Mouse (Mus musculus): ENCODE data around the gene Grrp1. TPM values are rescaled to one million over a fixed set of nuclear protein-coding genes. Genes with fewer than 3 reads are reported as not detected.
"Not testable (repeated sequence)": the region's sequence is repeated elsewhere in the genome, so short reads cannot be mapped to it uniquely, and the experiment has no call there.

The Grrp1 gene
- total RNA-seq, 2 experiments from 2014 or later = not detected

- ATAC-seq (replicated peaks; ENCODE audit: low FRiP score, poor library complexity, severe bottlenecking) = no peak
Measured at GRCm38 (mm10) chr4:134272731-134273416, 19.0 kb upstream of the Grrp1 start.

DNA sequence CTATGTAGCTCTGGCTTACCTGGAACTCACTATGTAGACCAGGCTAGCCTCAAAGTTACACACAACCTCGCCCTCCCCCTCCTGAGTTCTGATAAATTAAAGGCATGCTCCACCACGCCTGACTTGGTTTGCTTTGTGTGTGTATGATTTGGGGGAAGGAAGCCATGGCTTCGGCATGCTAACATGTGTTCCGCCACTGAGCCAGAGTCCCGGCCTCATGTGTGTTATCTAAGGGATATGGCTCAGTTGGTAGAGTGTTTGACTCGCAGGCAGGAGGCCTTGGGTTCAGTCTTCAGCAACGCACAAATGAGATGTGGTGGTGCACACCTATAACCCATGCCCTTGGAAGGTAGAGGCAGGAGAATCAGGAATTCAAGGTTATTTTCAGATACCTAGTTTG, 18.1 kb upstream of the Grrp1 start:
- no peak for ATAC-seq (replicated peaks; ENCODE audit: low FRiP score, poor library complexity, severe bottlenecking)

DNA sequence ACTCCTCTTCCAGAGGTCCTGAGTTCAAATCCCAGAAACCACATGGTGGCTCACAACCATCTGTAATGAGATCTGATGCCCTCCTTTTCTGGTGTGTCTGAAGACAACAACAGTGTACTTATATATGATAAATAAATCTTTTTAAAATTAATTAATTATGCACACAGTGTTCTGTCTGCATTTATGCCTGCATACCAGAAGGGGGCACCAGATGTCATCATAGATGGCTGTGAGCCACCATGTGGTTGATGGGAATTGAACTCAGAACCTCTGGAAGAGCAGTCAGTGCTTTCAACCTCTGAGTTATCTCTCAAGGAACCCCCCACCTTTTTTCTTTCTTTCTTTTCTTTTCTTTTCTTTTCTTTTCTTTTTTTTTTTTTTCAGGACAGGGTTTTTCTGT, 15.7 kb upstream of the Grrp1 start:
- not testable (repeated sequence) for ATAC-seq (replicated peaks; ENCODE audit: low FRiP score, poor library complexity, severe bottlenecking)

DNA sequence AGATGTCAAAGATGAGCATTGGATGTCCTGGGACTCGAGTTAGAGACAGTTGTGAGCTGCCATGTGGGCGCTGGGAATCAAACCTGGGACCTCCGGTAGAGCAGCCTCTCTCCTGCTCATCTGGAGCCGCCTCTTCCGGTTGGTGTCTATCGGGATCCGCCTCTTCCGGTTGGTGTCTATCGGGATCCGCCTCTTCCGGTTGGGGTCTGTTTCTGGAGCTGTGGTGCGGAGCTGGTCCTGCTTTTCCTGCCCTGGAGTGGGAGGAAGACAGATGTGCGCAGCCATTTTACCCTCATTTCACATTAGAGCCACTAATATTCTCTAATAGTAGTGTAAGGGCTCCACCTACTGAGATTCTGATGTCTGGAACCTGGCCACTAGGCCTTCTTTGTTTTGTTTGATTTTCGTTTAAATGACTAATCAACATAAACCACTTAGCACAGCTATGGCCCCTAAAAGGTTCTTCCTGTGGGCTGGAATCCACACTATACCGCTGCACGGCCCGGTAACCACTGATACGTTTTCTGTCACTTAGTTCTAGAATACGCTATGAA, 14.3 kb upstream of the Grrp1 start:
- no peak for ATAC-seq (replicated peaks; ENCODE audit: low FRiP score, poor library complexity, severe bottlenecking)

DNA sequence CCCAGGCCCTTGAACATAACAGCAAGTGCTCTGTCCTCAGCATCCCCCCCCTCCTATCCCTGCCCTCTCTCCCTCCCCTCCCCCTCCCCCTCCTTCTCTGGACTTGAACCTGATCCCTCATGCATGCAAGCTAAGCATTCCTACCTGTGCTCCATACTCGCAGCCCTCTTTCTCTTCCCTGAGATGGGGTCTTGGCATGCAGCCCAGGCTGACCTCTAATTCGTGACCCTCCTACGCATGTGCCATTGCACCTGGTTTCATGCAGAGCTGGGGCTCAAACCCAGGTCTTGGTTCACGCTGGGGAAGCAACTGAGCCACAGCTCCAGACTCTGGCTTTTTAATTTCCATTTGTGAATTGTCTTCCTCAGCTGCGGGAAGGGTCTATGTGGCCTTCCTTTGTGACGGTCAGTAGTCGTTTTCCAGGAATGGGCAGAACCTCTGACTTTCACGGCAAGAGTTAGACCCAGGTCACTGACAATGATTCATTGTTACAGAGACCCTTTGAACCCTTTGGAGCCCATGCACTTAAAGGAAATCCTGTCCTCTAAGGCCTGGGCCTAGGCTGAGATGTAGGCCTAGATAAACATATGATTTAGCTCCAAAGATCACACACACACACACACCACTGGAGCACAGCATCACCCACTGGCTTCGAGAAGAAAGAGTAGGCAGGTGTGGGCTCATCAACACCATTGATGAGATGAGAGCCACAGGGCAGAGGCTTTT, 12.1 kb upstream of the Grrp1 start:
- no peak for ATAC-seq (replicated peaks; ENCODE audit: low FRiP score, poor library complexity, severe bottlenecking)

DNA sequence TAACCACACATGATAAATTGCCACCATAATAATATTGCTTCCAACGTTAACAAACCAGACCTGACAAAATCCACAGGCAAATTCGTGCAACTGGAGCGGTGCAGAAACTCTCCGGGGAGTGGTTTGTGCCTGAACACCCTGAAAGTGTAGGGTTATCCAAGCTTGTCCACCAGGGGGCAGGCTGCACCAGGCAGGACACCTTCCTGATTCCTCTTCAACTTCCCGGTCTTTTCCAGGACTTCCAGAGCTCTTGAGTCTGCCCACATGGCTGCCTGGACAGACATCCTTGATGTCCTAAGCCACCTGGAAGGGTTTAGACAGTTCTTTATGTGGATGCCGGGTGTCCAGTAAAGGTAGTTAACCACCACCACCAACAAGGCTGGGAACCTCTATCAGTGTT, 9.3 kb upstream of the Grrp1 start:
- peak; percentile 72 for ATAC-seq (replicated peaks; ENCODE audit: low FRiP score, poor library complexity, severe bottlenecking)

GRCm38 (mm10) chr4:134258354-134258753, 4.4 kb upstream of the Grrp1 start:
- no peak for ATAC-seq (replicated peaks; ENCODE audit: low FRiP score, poor library complexity, severe bottlenecking)

GRCm38 (mm10) chr4:134257198-134258009, 3.5 kb upstream of the Grrp1 start:
- ATAC-seq (replicated peaks; ENCODE audit: low FRiP score, poor library complexity, severe bottlenecking) = no peak

GRCm38 (mm10) chr4:134256407-134257197, 2.7 kb upstream of the Grrp1 start:
- no peak for ATAC-seq (replicated peaks; ENCODE audit: low FRiP score, poor library complexity, severe bottlenecking)

DNA sequence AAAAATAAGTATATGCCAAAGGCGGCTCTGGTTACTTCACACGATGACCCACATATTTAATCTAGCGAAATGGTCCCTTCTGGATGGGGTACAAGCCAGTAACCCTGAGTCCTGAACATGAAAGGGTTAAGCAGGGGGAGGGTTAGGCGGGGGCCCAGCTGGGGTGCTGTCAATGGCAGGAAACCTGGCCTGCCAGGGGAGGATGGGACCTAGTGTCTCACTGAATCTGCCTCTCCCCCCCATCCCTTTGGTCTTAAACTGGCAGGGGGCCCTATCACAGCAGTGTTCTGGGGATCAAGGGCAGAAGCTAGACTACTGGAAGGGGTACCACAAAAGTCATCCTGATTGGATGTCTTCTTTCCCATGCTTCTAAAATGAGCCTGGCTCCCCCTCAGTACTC, 1.9 kb upstream of the Grrp1 start:
- no peak for ATAC-seq (replicated peaks; ENCODE audit: low FRiP score, poor library complexity, severe bottlenecking)

DNA sequence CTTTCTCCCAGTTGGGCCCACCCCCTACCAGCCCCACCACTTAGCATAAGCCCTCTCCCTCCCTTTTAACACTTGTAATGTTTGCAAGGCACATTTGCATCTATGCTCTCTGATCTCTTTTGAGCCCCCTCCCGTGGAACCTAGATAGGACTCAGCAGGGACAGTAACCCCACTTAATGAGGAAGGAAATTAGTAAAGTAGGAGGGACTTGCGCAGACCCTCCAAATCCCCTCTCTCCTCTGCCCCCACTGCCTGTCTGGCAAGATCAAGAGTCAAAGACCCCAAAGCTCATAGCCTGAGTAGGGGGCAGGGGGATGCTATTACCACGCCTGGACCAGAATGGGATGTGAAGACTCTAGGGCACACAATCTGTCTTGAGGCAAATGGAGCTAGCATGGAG, 929 bp upstream of the Grrp1 start:
- no peak for ATAC-seq (replicated peaks; ENCODE audit: low FRiP score, poor library complexity, severe bottlenecking)

DNA sequence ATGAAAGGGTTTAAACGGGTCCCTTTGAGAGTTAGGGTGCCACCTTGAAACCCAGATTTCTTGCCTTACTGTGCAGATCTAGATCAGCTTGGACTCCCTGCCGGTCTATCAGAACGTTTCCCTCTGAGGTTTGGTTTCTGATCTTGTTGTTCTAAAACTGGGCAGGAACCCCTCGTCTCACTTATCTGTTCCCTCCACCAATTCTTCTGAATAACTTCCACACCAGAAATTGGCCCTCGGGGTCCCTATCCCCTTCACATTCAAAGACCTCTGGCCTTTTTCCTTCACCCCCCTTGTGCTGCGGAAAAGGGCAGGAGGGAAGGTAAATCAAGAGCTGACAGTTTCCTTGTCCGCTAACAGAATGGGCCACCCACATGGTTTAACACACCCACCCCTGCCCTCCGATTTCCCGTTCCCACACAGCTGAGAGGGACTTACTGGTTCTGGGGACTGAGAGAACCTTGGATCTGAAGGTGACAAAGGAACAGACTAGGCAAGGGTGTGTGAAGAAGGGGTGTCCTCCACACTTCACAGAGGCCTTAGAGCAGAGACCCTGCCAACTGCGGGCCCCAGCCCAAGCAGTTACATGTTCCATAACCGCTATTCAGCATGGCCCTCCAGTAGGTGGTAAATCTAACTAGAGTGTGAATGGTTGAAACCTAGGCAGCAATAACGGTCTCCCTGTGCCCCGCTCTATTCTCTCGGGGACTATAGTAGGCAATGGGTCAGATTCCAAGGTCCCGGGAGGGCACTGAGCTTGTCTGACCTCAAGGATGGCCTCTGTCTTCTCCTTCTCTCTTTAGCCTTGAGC, 790 bp downstream of the Grrp1 start:
- no peak for ATAC-seq (replicated peaks; ENCODE audit: low FRiP score, poor library complexity, severe bottlenecking)

GRCm38 (mm10) chr4:134252131-134252910, 1.6 kb downstream of the Grrp1 start:
- ATAC-seq (replicated peaks; ENCODE audit: low FRiP score, poor library complexity, severe bottlenecking) = no peak

- ATAC-seq (replicated peaks; ENCODE audit: low FRiP score, poor library complexity, severe bottlenecking) = no peak
Measured at GRCm38 (mm10) chr4:134251241-134252130, 2.4 kb downstream of the Grrp1 start.

DNA sequence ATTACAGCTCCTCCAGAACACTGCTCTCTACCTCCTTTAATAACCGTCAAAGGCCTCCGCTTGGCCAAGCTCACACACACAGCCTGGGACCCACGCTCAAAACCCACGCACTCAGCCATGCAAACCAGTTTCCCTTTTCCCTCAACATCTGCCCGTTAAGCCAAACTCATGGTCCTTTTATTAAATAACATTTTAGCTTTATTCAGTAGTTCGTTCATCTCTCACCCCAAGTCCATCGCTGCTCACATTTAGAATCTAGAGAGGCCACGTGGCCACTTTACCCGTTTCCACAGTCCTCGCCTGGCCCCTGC, 3.0 kb downstream of the Grrp1 start:
- ATAC-seq (replicated peaks; ENCODE audit: low FRiP score, poor library complexity, severe bottlenecking) = no peak

- no peak for ATAC-seq (replicated peaks; ENCODE audit: low FRiP score, poor library complexity, severe bottlenecking)
Measured at GRCm38 (mm10) chr4:134250116-134250929, 3.6 kb downstream of the Grrp1 start.
